40 mouse cellular contexts compared by ENCODE assay signal in genomic region chr14:37009686-37010085, GRCm38 (mm10). TPM values are rescaled to one million over a fixed set of nuclear protein-coding genes. Genes with fewer than 3 reads are reported as not detected.
"Had no signal": no experiment of that assay in that cellular context is flagged by ENCODE, and none has a peak within 500 bp of the region (broad histone marks: within the 10 kb centered on the region; RNA-seq: fewer than 3 reads in every experiment).

No protein-coding gene starts in this region.

- H3K9me3 ChIP-seq: heart, embryonic 10.5 days; heart, embryonic 12.5 days; hindbrain, embryonic 10.5 days; hindbrain, embryonic 12.5 days; intestine, embryonic 15.5 days; limb, embryonic 10.5 days; limb, embryonic 12.5 days; liver, embryonic 13.5 days had no signal

- DNase-seq: gastrocnemius, adult 2 months; gastrocnemius, postnatal 10 days; gastrocnemius, postnatal 25 days; heart, adult 18-20 months; heart, postnatal 10 days; heart, postnatal 4 days; kidney, adult 18-20 months; kidney, adult 8-10 months; kidney, postnatal 10 days; kidney, postnatal 25 days; kidney, postnatal 4 days; liver; liver, embryonic 13.5 days had no signal

- H3K4me2 ChIP-seq: heart, embryonic 12.5 days; hindbrain, embryonic 12.5 days; hindbrain, embryonic 14.5 days; intestine, embryonic 15.5 days; limb, embryonic 12.5 days; liver, embryonic 11.5 days; liver, embryonic 13.5 days had no signal

- H3K27me3 ChIP-seq: heart, embryonic 12.5 days; hindbrain, embryonic 12.5 days; intestine, embryonic 15.5 days; limb, embryonic 12.5 days; liver, embryonic 13.5 days had no signal

- H3K4me1 ChIP-seq: heart, embryonic 10.5 days; heart, embryonic 12.5 days; hindbrain, embryonic 10.5 days; hindbrain, embryonic 12.5 days; intestine, embryonic 15.5 days; limb, embryonic 10.5 days; limb, embryonic 12.5 days; liver, embryonic 13.5 days had no signal

- H3K36me3 ChIP-seq: heart, embryonic 10.5 days; heart, embryonic 12.5 days; hindbrain, embryonic 10.5 days; hindbrain, embryonic 12.5 days; intestine, embryonic 15.5 days; limb, embryonic 10.5 days; limb, embryonic 12.5 days; liver, embryonic 13.5 days had no signal

- H3K27ac ChIP-seq: gastrocnemius, adult 2 months; heart, embryonic 10.5 days; hindbrain, embryonic 10.5 days; hindbrain, embryonic 12.5 days; hindbrain, embryonic 14.5 days; intestine, embryonic 15.5 days; layer of hippocampus, adult 2 months; left cerebral cortex, adult 2 months; limb, embryonic 10.5 days; limb, embryonic 12.5 days; liver, embryonic 13.5 days had no signal

- H3K4me3 ChIP-seq: gastrocnemius, adult 2 months; heart, embryonic 10.5 days; heart, embryonic 12.5 days; hindbrain, embryonic 10.5 days; hindbrain, embryonic 12.5 days; intestine, embryonic 15.5 days; layer of hippocampus, adult 2 months; left cerebral cortex, adult 2 months; limb, embryonic 10.5 days; limb, embryonic 12.5 days; liver, embryonic 13.5 days had no signal

- H3K9ac ChIP-seq: heart, embryonic 12.5 days; hindbrain, embryonic 12.5 days; hindbrain, embryonic 14.5 days; intestine, embryonic 15.5 days; limb, embryonic 12.5 days; liver, embryonic 13.5 days had no signal

- ATAC-seq: hindbrain, embryonic 16.5 days; inflammation-experienced regulatory T-cells, adult 6 months; intestine, embryonic 15.5 days; intestine, postnatal 0 days had no signal

RNA-seq across cellular contexts. Expression of gene Rgr, which starts 39.1 kb away (rescaled TPM):
- total RNA-seq: gastrocnemius, adult 2 months; granulocyte monocyte progenitor cell, adult 5-6 weeks; heart, adult 18-20 months; heart, adult 8-10 months; heart, postnatal 10 days; heart, postnatal 25 days; heart, postnatal 4 days; layer of hippocampus, adult 2 months; layer of hippocampus, postnatal 10 days; layer of hippocampus, postnatal 25 days; left cerebral cortex, adult 2 months; left cerebral cortex, postnatal 14 days; left cerebral cortex, postnatal 36 days had no signal
- polyA plus RNA-seq: heart, embryonic 10.5 days; heart, embryonic 12.5 days; heart, embryonic 14.5 days; heart, embryonic 16.5 days; hindbrain, embryonic 10.5 days; hindbrain, embryonic 12.5 days; hindbrain, embryonic 14.5 days; hindbrain, embryonic 16.5 days; inflammation-experienced regulatory T-cells, adult 6 months; intestine, embryonic 15.5 days; intestine, postnatal 0 days; kidney, embryonic 14.5 days; kidney, embryonic 16.5 days; limb, embryonic 10.5 days; limb, embryonic 12.5 days; liver, embryonic 11.5 days; liver, embryonic 13.5 days had no signal

RNA-seq across cellular contexts. Expression of gene Lrit1, which starts 44.9 kb away (rescaled TPM):
- total RNA-seq: gastrocnemius, adult 2 months; gastrocnemius, postnatal 10 days; gastrocnemius, postnatal 25 days; granulocyte monocyte progenitor cell, adult 5-6 weeks; heart, adult 18-20 months; heart, adult 8-10 months; heart, postnatal 10 days; heart, postnatal 25 days; heart, postnatal 4 days; layer of hippocampus, adult 2 months; layer of hippocampus, postnatal 10 days; layer of hippocampus, postnatal 25 days; left cerebral cortex, adult 2 months; left cerebral cortex, postnatal 36 days had no signal
- polyA plus RNA-seq: heart, embryonic 10.5 days; heart, embryonic 12.5 days; heart, embryonic 14.5 days; heart, embryonic 16.5 days; hindbrain, embryonic 10.5 days; hindbrain, embryonic 12.5 days; hindbrain, embryonic 14.5 days; hindbrain, embryonic 16.5 days; inflammation-experienced regulatory T-cells, adult 6 months; intestine, embryonic 15.5 days; kidney, embryonic 14.5 days; kidney, embryonic 16.5 days; limb, embryonic 10.5 days; limb, embryonic 12.5 days; limb, embryonic 14.5 days; liver, embryonic 11.5 days; liver, embryonic 13.5 days had no signal

RNA-seq across cellular contexts. Expression of gene Lrit2, which starts 58.0 kb away (rescaled TPM):
- total RNA-seq: gastrocnemius, adult 2 months; gastrocnemius, postnatal 10 days; gastrocnemius, postnatal 25 days; gastrocnemius, postnatal 4 days; granulocyte monocyte progenitor cell, adult 5-6 weeks; heart, adult 18-20 months; heart, adult 8-10 months; heart, postnatal 10 days; heart, postnatal 25 days; heart, postnatal 4 days; layer of hippocampus, adult 2 months; layer of hippocampus, postnatal 10 days; layer of hippocampus, postnatal 25 days; left cerebral cortex, adult 2 months; left cerebral cortex, postnatal 14 days; left cerebral cortex, postnatal 36 days had no signal
- polyA plus RNA-seq: heart, embryonic 10.5 days; heart, embryonic 12.5 days; heart, embryonic 14.5 days; heart, embryonic 16.5 days; hindbrain, embryonic 10.5 days; hindbrain, embryonic 12.5 days; hindbrain, embryonic 14.5 days; hindbrain, embryonic 16.5 days; inflammation-experienced regulatory T-cells, adult 6 months; intestine, embryonic 15.5 days; intestine, postnatal 0 days; kidney, embryonic 14.5 days; kidney, embryonic 16.5 days; limb, embryonic 10.5 days; limb, embryonic 12.5 days; limb, embryonic 14.5 days; liver, embryonic 11.5 days; liver, embryonic 13.5 days had no signal
